Mouse (Mus musculus): ENCODE data around the gene Dip2c. TPM values are rescaled to one million over a fixed set of nuclear protein-coding genes. Genes with fewer than 3 reads are reported as not detected.

Gene Dip2c
- polyA plus RNA-seq, 1 experiment from 2014 or later: 2.3 TPM

DNA sequence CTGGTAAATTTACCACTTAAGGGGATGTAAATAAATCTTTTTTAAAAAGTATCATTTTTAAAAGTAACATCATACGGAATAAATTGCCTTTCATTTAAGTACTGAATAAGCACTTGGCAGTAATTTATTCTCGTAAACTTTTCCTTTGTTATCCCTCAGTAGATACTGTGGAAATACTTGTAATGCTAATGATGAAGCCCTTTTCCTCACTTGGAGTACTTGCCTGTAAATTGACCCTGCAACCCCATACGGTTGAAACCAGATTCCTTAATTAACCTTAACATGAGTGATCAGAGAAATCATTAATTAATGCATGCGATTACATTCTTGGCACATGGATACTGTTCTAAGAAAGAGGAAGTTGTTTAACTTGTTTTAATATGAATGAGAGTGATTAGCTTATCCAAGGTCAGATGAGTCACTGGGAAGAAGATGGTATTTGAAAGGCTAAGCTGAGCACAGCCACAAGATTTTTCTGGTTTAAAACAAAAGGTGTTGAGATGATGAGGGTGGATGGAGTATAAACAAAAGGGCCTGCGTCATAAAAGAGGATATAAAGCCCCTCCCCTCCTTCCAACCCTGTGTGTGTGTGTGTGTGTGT is 114.0 kb downstream of the Dip2c start:
- Histone ChIP-seq H3K36me3 (ENCODE audit: control insufficient read depth, insufficient read depth, low read length) (no peaks in the 10 kb centered on the region), H3K4me2 (ENCODE audit: low read depth, low read length) (no peak overlapping the region), H3K4me3 (ENCODE audit: low read length) (no peak overlapping the region), H3K4me1 (ENCODE audit: control insufficient read depth, insufficient read depth, low read length) (no peaks in the 10 kb centered on the region; the same call in 1 of the 2 replicates), H3K27ac (ENCODE audit: low read length) (no peak overlapping the region), H3K9ac (ENCODE audit: low read depth, low read length) (no peak overlapping the region), H3K27me3 (replicated peaks; ENCODE audit: control insufficient read depth, insufficient read depth, low read length) (no peaks in the 10 kb centered on the region), H3K9me3 (ENCODE audit: control insufficient read depth, low read length) (no peaks in the 10 kb centered on the region)
- no peak for ATAC-seq
- WGBS: 40% methylated on average over 5 of the region's 5 CpGs

DNA sequence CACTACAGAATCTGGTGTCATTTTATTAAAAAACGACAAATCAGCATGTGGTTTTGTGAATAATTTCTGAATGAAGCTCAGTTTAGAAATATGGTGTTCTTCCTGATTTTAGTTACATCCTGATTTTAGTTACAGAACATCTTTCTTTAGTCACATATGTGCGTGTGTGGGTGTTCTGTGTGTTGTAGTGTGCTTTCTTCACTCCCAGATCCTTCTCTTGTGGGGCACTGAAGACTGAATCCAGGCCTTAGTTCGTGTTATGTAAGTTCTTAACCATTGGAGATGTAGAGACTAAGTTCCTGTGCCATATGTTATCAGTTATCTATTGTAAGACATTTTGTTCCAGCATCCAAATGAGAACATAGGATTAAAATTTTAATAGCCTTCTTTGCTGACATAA is 117.1 kb downstream of the Dip2c start:
- Histone ChIP-seq H3K36me3 (ENCODE audit: control insufficient read depth, insufficient read depth, low read length) (no peaks in the 10 kb centered on the region), H3K4me2 (ENCODE audit: low read depth, low read length) (no peak overlapping the region), H3K27ac (ENCODE audit: low read length) (no peak overlapping the region), H3K9ac (ENCODE audit: low read depth, low read length) (no peak overlapping the region), H3K27me3 (replicated peaks; ENCODE audit: control insufficient read depth, insufficient read depth, low read length) (no peaks in the 10 kb centered on the region), H3K9me3 (ENCODE audit: control insufficient read depth, low read length) (no peaks in the 10 kb centered on the region), H3K4me3 (ENCODE audit: low read length) (no peak overlapping the region), H3K4me1 (ENCODE audit: control insufficient read depth, insufficient read depth, low read length) (no peaks in the 10 kb centered on the region; the same call in 1 of the 2 replicates)
- ATAC-seq: no peak
- 85% methylated on average over 3 of the region's 3 CpGs for WGBS

DNA sequence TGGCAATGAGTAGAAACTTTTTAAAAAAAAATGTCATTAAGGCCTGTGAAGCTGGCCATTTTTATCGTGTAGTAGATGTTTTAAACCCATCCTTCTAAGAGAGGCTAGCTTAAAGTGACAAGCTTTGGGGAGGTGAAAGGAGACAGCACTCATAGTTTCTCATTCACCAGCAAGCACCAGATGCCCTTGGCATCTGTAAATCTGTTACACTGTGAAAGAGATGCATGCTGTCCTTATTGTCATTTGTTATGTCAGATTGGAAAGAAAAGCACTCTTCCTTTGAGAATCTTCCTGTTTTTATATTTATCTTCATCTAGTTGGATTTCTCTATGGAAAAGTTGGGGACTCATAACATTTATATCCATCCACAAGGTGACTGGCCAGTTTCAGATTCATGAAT is 119.0 kb downstream of the Dip2c start:
- Histone ChIP-seq H3K4me2 (ENCODE audit: low read depth, low read length) (no peak overlapping the region), H3K27ac (ENCODE audit: low read length) (no peak overlapping the region), H3K9me3 (ENCODE audit: control insufficient read depth, low read length) (no peaks in the 10 kb centered on the region), H3K9ac (ENCODE audit: low read depth, low read length) (no peak overlapping the region), H3K4me3 (ENCODE audit: low read length) (no peak overlapping the region), H3K27me3 (replicated peaks; ENCODE audit: control insufficient read depth, insufficient read depth, low read length) (no peaks in the 10 kb centered on the region), H3K36me3 (ENCODE audit: control insufficient read depth, insufficient read depth, low read length) (no peaks in the 10 kb centered on the region), H3K4me1 (ENCODE audit: control insufficient read depth, insufficient read depth, low read length) (no peaks in the 10 kb centered on the region; the same call in 1 of the 2 replicates)
- WGBS: 50% methylated on average over 1 of the region's 1 CpGs
- no peak for ATAC-seq

DNA sequence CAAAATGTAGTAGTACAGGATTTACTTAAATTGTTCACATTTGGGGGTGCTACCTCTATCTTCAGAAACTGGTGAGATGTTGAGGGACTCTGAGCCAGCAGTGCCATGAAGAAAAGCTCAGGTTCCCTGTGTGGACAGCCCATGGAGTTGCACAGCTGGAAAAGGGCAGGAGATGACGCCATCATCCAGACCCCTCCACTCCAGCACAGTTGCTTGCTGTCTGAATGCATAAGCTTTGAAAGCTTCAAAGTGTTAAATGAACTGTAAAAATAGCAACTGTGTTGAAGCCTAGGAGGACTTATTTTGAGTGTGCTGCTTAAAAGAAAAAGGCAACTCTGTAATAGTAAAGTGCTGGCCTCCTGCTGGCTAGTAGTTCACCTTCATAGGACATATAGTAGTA is 122.5 kb downstream of the Dip2c start:
- no peak for ATAC-seq
- no peaks in the 10 kb centered on the region for H3K27me3 ChIP-seq (replicated peaks; ENCODE audit: control insufficient read depth, insufficient read depth, low read length)
- no peak overlapping the region for H3K27ac ChIP-seq (ENCODE audit: low read length)
- no peaks in the 10 kb centered on the region for H3K36me3 ChIP-seq (ENCODE audit: control insufficient read depth, insufficient read depth, low read length)
- 87% methylated on average over 1 of the region's 1 CpGs for WGBS
- H3K9ac ChIP-seq (ENCODE audit: low read depth, low read length): no peak overlapping the region
- H3K4me3 ChIP-seq (ENCODE audit: low read length): no peak overlapping the region
- H3K9me3 ChIP-seq (ENCODE audit: control insufficient read depth, low read length): no peaks in the 10 kb centered on the region
- H3K4me1 ChIP-seq (ENCODE audit: control insufficient read depth, insufficient read depth, low read length): no peaks in the 10 kb centered on the region
- H3K4me2 ChIP-seq (ENCODE audit: low read depth, low read length): no peak overlapping the region

DNA sequence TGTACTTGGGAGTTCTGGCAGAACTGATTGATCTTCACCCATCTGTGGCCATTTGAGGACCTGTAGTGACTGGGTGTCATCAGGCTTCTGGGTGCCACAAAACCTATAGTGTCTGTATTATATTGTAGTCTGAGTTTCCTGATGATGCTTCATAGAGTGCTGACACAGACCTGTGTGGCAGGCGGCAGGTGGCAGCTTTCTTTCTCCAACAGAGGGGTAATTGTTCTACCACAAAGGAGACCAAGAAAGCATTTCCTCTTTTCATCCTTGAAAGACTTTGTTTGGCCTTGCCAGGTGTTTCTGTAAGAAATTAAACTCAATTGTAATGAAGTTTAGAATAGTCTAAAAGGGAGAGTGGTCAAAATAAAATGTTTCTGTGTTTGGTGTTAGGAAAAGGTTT is 129.1 kb downstream of the Dip2c start:
- Histone ChIP-seq H3K4me1 (ENCODE audit: control insufficient read depth, insufficient read depth, low read length) (no peaks in the 10 kb centered on the region), H3K4me2 (ENCODE audit: low read depth, low read length) (no peak overlapping the region), H3K4me3 (ENCODE audit: low read length) (no peak overlapping the region), H3K9ac (ENCODE audit: low read depth, low read length) (no peak overlapping the region), H3K27me3 (replicated peaks; ENCODE audit: control insufficient read depth, insufficient read depth, low read length) (no peaks in the 10 kb centered on the region), H3K27ac (ENCODE audit: low read length) (no peak overlapping the region), H3K9me3 (ENCODE audit: control insufficient read depth, low read length) (no peaks in the 10 kb centered on the region), H3K36me3 (ENCODE audit: control insufficient read depth, insufficient read depth, low read length) (no peaks in the 10 kb centered on the region)
- no peak for ATAC-seq
- WGBS: 53% methylated on average over 1 of the region's 1 CpGs

DNA sequence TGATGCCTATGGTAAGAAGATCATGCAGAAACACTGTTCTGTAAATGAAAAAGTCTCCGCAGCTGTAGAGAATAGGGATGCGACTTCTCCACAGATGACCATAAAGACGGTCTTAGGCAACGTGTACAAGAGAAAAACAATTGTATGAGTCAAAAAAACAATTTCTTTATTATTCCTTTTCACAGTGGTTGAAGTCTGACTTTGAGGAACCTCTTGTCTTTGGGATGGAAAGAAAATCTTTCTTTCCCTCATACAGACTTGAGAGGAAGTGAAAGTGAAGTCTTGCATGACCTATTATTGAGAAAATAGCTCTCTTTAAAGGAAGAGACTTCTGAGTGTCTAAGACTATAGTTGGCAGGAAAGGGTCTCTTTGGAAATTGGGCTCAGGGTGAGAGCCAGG is 132.7 kb downstream of the Dip2c start:
- WGBS: 95% methylated on average over 4 of the region's 4 CpGs

DNA sequence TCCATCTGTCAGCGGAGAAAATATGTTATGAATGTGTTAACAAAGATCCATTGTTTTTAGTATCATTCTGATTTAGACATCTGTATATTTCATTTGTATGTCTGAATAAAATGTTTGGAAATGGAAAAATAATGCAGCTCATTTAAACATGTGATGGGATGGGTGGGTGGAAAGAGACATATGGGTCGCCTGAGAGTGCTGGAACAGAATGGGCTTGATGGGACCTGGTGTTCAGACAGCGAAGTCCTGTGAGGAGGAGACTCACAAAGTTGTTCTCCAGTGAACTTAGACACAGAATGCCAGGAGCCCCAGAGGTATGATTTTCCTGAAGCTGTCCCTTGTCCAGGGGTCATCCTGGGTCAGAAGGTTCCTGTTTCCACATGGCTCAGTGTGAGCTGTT is 142.1 kb downstream of the Dip2c start:
- Histone ChIP-seq H3K36me3 (ENCODE audit: control insufficient read depth, insufficient read depth, low read length) (no peaks in the 10 kb centered on the region), H3K9me3 (ENCODE audit: control insufficient read depth, low read length) (no peaks in the 10 kb centered on the region), H3K27me3 (replicated peaks; ENCODE audit: control insufficient read depth, insufficient read depth, low read length) (no peaks in the 10 kb centered on the region), H3K4me1 (ENCODE audit: control insufficient read depth, insufficient read depth, low read length) (no peaks in the 10 kb centered on the region), H3K4me3 (ENCODE audit: low read length) (no peak overlapping the region), H3K4me2 (ENCODE audit: low read depth, low read length) (no peak overlapping the region), H3K27ac (ENCODE audit: low read length) (no peak overlapping the region), H3K9ac (ENCODE audit: low read depth, low read length) (no peak overlapping the region)
- ATAC-seq: no peak
- 75% methylated on average over 3 of the region's 3 CpGs for WGBS

More for the DNA sequence above, 132.7 kb downstream of the Dip2c start:
- no peak overlapping the region for H3K27ac ChIP-seq (ENCODE audit: low read length)
- ATAC-seq: no peak
- no peak overlapping the region for H3K9ac ChIP-seq (ENCODE audit: low read depth, low read length)
- H3K36me3 ChIP-seq (ENCODE audit: control insufficient read depth, insufficient read depth, low read length): no peaks in the 10 kb centered on the region
- no peaks in the 10 kb centered on the region for H3K9me3 ChIP-seq (ENCODE audit: control insufficient read depth, low read length)
- no peaks in the 10 kb centered on the region for H3K27me3 ChIP-seq (replicated peaks; ENCODE audit: control insufficient read depth, insufficient read depth, low read length)
- H3K4me2 ChIP-seq (ENCODE audit: low read depth, low read length): no peak overlapping the region
- no peak overlapping the region for H3K4me3 ChIP-seq (ENCODE audit: low read length)
- no peaks in the 10 kb centered on the region for H3K4me1 ChIP-seq (ENCODE audit: control insufficient read depth, insufficient read depth, low read length)

DNA sequence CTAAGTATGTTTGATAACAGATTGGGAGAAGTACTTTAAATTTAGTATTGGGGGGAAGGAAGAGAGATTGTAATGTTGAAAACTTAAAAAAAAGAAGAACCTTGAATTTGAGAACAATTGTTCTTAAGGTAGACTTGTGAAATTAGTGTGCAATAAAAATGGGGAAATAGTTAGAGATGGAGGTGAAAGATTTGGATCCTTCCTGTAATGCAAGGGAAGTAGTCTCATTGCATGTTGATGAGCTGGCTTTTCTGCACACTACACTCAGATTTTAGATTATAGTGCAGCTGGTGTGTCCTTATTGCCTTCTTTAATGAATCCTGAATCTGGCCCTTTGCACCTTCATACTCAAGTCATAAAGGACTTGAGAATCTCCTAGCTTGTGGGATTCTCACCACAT is 142.9 kb downstream of the Dip2c start:
- ATAC-seq: no peak
- Histone ChIP-seq H3K9ac (ENCODE audit: low read depth, low read length) (no peak overlapping the region), H3K4me1 (ENCODE audit: control insufficient read depth, insufficient read depth, low read length) (no peaks in the 10 kb centered on the region), H3K4me2 (ENCODE audit: low read depth, low read length) (no peak overlapping the region), H3K4me3 (ENCODE audit: low read length) (no peak overlapping the region), H3K36me3 (ENCODE audit: control insufficient read depth, insufficient read depth, low read length) (no peaks in the 10 kb centered on the region), H3K27ac (ENCODE audit: low read length) (no peak overlapping the region), H3K27me3 (replicated peaks; ENCODE audit: control insufficient read depth, insufficient read depth, low read length) (no peaks in the 10 kb centered on the region), H3K9me3 (ENCODE audit: control insufficient read depth, low read length) (no peaks in the 10 kb centered on the region)

DNA sequence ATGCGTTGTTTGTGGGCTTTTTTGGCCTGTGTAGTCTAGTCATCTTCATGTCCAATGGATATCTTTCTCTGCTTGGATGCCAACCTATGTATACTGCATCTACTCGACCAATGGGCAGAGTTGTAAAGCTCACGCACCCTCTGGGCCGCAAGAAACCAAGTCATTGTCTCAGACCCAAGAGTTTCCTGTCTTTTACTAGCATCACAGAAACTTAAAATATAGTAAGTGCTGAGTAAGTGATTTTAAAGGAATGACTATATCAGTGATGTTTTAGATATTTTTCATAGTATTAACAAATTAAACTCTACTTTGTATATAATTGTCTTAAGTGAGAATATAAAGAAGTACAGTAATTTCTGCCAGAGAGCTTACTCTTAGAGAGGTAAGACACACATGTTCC is 145.6 kb downstream of the Dip2c start:
- Histone ChIP-seq H3K4me1 (ENCODE audit: control insufficient read depth, insufficient read depth, low read length) (no peaks in the 10 kb centered on the region), H3K27ac (ENCODE audit: low read length) (no peak overlapping the region), H3K4me2 (ENCODE audit: low read depth, low read length) (no peak overlapping the region), H3K9ac (ENCODE audit: low read depth, low read length) (no peak overlapping the region), H3K4me3 (ENCODE audit: low read length) (no peak overlapping the region), H3K27me3 (replicated peaks; ENCODE audit: control insufficient read depth, insufficient read depth, low read length) (no peaks in the 10 kb centered on the region), H3K36me3 (ENCODE audit: control insufficient read depth, insufficient read depth, low read length) (no peaks in the 10 kb centered on the region), H3K9me3 (ENCODE audit: control insufficient read depth, low read length) (no peaks in the 10 kb centered on the region)
- WGBS: 92% methylated on average over 4 of the region's 4 CpGs
- no peak for ATAC-seq

DNA sequence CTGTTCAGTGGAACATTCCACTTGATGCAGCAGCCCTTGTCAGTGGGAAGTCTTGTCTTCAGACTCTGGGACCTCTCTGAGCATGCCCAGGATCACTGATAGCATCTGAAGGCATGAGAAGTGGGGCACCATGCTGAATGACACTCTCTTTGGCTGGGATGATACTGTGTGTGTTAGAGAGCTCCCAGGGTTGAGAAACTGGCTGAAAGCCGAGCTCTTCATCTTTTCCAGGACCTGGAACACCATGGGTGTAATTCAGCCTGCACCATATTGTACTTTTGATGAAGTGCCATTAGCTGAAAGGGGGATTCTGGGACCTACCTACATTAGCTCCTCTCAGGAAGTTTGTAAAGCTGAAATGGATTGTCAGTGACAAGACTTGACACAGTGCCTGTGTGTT is 146.5 kb downstream of the Dip2c start:
- H3K27me3 ChIP-seq (replicated peaks; ENCODE audit: control insufficient read depth, insufficient read depth, low read length): no peaks in the 10 kb centered on the region
- no peak overlapping the region for H3K4me2 ChIP-seq (ENCODE audit: low read depth, low read length)
- ATAC-seq: no peak
- no peak overlapping the region for H3K4me3 ChIP-seq (ENCODE audit: low read length)
- no peaks in the 10 kb centered on the region for H3K4me1 ChIP-seq (ENCODE audit: control insufficient read depth, insufficient read depth, low read length)
- no peaks in the 10 kb centered on the region for H3K9me3 ChIP-seq (ENCODE audit: control insufficient read depth, low read length)
- no peaks in the 10 kb centered on the region for H3K36me3 ChIP-seq (ENCODE audit: control insufficient read depth, insufficient read depth, low read length)
- WGBS: 69% methylated on average over 1 of the region's 1 CpGs
- no peak overlapping the region for H3K9ac ChIP-seq (ENCODE audit: low read depth, low read length)
- H3K27ac ChIP-seq (ENCODE audit: low read length): no peak overlapping the region
